Mouse (Mus musculus): Measurements from ENCODE around the gene Fam122a.

Gene Fam122a

DNA sequence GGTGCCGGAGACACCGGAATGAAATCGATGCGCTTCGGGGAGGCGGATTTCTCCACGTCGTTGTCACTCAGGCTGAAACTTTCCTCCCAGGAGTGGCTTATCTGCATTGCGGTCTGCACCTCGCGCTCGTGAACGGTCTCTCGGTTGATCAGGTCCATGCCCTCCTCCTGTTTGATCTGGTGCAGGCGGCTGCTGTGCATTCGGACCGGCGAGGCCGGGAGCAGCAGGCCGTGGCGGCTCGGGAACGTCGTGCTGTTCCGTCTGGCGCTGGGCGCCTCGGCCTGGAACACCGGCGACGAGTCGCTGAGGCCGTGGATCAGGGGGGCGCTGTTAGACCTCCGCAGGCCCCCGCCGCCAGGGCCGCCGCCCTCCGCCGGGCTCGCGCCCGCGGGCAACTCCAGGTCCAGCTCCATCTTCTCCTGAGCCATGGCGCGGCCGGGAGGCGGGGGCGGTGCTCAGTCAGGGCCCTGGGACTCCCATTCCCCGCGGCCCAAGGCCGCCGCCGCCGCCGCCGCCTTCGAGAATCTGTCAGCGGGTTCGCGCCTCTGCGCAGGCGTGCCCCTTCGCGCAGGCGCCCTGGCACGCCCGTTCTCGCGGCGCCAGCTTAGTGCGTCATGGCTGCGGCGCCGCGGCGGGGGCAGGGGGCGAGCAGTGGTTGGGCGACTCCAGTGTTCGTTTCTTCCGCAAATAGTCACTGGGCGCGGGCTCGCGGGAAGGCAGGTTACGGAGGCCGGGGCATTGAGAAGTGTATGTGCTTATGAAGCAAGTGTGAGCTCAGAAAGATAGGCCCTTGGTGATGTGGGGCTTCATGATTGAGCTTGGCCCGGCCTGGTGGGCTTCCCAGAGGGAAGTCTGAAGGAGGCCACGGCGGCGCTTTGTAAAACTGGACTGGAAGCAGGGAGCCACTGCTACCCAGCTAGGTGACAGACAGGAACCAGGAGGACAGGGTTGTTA is at the start of gene Fam122a:
Gene Fam122a, minus strand, starts transcription at position 428 of the 954 bp plus-strand sequence.
- peak; percentile 88 for DNase-seq (ENCODE audit: low read depth, low spot score)

DNA sequence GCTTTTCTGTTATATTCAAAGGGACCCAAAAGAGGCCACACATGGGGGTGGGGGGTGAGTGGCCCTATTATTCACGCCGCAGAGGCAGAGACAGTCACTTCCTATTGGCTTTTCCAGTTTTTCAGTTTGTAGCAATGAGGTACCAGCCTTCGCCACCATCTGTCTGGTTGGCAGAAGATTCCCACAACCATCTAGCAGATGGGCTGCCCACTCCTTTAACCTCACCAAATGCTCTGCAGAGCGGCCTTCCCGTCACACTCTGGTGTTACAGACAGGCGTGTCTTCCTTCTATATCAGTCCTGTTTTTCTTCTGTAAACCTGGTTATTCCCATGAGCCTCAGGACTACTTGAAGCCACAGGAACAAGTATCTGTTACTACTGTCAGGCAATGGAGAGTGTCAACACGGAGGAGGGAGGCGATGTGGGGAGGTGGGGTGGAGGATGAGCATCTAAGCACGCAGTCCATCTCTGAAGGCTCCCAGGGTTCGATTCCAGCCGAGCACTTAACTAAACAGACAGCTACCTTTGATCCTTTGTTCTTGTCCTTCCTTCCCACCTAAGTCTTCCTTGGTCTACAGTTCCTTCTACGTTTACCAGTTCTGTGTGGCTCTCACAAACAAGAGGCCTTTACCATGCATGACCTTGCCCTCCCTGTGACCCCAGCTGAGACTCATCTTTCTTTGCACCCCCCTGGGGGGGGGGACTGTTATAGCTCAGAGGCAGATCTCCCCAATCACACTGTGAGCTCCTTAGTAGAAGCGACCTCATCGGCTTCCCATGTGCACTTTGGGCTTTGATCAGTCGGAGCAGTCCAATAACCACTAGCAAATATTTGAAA is 46.5 kb upstream of the Fam122a start:
- peak; percentile 12 for DNase-seq (ENCODE audit: low read depth, low spot score)

- no peak for DNase-seq (ENCODE audit: low read depth, low spot score)
Observed at GRCm38 (mm10) chr19:24521997-24522396, 44.8 kb upstream of the Fam122a start.

GRCm38 (mm10) chr19:24521146-24521545 is 44.0 kb upstream of the Fam122a start:
- DNase-seq (ENCODE audit: low read depth, low spot score), result no peak

DNA sequence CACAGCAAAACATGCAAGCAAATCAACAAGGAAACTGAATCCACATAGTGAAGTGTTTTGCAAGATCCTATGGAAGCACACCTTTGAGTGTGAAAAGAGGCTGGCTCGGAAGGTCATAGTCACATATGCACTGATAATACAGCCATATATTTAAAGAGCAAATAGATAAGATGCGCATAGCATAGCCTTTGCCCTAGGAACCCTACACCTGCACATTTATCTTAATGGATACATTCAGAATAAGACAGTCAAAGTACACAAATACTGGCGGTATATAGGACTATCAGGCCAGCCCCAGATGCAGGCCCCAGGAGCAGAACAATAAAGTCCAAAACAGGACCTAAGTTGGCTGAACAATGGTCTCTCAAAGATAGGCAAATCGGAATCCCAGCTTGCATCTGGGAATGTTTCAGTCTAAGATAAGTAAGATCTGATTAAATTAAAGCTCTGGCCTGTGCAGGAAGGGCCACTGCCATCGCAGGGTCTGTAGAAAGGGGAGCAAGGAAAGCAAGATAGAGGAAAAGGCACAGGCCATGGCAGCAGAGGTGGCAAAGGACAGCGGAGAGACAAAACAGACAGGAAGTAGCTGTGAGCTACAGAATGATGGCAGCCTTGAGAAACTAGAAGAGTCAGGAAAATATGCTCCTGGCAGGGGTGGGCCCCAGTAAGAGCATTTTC is 42.7 kb upstream of the Fam122a start:
- no peak for DNase-seq (ENCODE audit: low read depth, low spot score)

- DNase-seq (ENCODE audit: low read depth, low spot score), result no peak
Observed at GRCm38 (mm10) chr19:24518384-24518783, 41.2 kb upstream of the Fam122a start.

DNA sequence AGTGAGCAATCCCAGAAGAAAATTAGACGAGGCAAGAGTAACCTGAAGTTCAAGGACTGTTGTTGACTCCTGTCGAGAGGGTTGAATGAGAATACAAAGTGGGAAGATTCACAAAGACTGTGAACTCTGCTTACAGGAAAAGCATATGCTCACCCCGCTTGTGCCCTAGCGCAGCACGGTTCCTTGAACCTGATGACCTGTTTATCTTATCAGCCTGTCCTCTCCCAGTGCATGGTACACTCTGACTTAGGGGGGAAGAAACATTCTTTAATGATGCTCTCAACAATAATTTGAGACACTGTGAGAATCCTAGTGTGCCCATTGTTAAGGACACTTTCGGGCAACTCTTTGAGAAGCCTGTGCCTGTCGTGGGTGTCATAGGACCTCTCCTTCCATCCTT is 39.9 kb upstream of the Fam122a start:
- no peak for DNase-seq (ENCODE audit: low read depth, low spot score)

- DNase-seq (ENCODE audit: low read depth, low spot score), result no peak
Observed at GRCm38 (mm10) chr19:24515941-24516340, 38.8 kb upstream of the Fam122a start.

DNA sequence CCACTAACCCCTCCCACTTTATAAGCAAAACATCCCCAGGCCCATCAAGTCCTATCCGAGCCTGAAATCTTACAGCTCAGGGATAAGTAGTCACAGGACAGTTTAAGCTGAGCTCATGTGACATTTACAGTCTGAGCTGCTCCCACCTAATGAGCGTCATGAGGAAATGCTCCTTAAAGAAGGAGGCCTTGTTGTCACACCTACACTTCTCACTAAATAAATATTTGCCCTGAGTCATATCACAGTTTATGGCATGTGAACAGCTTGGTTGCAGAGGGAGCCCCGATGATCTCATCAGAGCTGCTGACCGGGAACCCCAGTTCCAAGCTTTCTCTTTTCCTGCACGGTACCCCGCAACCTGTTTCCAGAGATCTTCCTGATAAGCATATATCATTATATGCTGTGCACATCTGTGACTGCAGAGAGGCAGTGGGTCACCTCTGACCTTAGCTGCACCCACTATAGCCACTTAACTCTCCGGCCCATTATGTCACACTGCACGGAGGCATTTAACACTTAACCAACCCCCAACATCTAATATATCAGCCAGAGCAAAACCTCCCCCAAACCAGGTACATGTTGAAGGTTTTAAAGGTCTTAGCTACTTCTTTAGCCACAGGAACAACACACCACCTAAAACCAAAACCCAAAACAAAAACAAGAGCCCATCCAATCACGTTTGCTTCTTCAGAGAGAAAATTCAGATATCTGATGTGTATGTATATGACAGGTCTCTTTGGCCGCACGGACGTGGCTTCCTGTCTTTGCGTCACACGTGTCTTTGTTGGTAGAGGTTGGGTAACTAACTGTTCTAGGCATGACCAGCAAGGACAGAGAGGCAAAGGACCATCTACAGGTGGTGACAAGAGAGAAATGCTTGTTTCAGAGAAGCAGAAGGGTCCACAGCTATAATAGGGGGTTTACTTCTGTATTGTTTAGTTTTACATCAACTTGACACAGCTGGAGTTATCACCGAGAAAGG is 37.8 kb upstream of the Fam122a start:
- DNase-seq (ENCODE audit: low read depth, low spot score), result no peak

GRCm38 (mm10) chr19:24513105-24513843 is 36.1 kb upstream of the Fam122a start:
- DNase-seq (ENCODE audit: low read depth, low spot score), result no peak

- no peak for DNase-seq (ENCODE audit: low read depth, low spot score)
Observed at GRCm38 (mm10) chr19:24511939-24512338, 34.8 kb upstream of the Fam122a start.

DNA sequence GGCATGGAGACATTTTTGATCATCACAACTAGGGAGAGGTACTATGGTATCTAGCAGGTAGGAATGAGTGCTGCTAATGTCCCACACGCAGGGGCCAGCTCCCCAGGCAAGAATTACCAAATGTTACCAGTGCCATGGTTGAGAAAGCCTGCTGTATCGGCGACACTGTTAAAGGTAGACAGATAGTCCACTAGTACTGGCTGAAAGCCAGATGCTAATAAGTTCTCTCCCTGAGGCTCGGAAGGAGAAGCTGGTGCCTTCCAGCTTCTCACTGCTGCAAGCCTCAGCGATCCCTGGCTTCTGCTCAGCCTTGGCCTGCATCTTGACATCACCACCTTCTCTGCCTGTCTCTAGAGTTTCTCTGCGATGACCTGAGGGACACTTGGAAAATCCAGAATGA is 32.2 kb upstream of the Fam122a start:
- no peak for DNase-seq (ENCODE audit: low read depth, low spot score)

- DNase-seq (ENCODE audit: low read depth, low spot score), result no peak
Observed at GRCm38 (mm10) chr19:24508087-24508767, 31.1 kb upstream of the Fam122a start.

GRCm38 (mm10) chr19:24502736-24503421 is 25.7 kb upstream of the Fam122a start:
- no peak for DNase-seq (ENCODE audit: low read depth, low spot score)

DNA sequence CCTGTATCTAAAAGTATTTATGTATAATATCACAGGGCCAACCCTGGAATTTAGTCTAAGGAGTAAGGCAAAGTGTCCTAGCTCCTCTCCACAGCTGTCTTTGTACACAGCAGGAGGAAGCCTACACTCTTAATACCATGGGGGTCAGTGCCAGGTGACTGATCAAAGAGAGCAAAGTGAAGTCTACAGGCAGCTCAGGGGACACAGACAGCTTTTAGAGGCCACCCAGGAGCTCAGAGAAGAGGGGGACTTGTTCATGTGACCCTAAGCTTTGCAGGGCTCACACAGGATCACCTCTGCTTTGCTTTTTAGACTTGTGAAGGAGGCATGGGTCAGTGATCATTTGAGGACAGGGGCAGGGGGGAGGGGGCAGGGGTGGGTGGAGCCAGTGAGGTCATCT is 24.4 kb upstream of the Fam122a start:
- DNase-seq (ENCODE audit: low read depth, low spot score), result no peak

DNA sequence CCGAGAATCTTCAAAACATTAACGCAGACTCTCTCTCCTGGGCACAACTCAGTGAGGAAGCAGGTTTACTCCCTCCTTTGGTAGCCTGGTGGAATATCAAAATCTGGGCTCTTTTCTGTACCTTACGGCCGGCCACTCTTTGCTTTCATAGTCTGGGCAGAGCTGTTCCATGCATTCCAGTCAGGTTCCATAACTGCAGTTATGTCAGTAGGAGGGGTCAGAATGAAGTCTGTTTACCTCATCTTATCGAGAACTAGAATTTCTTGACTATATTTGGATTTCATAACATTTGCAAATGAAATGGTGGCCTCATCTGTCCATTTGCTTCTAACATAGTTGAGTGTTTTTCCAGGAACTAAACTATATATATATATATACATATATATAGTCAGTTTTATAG is 23.3 kb upstream of the Fam122a start:
- no peak for DNase-seq (ENCODE audit: low read depth, low spot score)

- DNase-seq (ENCODE audit: low read depth, low spot score), result no peak
Observed at GRCm38 (mm10) chr19:24499291-24499690, 22.1 kb upstream of the Fam122a start.

DNA sequence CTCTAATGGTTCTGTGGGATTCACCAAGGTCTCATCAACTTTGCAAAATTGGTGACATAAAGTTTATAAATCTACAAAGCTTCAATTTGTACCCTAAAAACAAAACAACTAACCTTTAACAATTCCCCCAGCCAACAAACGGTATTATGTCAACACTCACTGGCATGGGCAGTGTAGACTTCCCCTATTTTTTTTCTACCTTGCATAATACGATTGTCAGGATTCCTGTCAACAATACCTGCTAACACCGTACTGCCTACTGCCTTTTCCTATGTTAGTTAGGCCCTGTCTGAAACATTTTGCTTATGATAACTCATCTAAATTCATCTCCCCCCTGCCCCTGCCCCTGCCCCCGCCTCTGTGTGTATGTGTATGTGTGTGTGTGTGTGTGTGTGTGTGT is 16.7 kb upstream of the Fam122a start:
- no peak for DNase-seq (ENCODE audit: low read depth, low spot score)

DNA sequence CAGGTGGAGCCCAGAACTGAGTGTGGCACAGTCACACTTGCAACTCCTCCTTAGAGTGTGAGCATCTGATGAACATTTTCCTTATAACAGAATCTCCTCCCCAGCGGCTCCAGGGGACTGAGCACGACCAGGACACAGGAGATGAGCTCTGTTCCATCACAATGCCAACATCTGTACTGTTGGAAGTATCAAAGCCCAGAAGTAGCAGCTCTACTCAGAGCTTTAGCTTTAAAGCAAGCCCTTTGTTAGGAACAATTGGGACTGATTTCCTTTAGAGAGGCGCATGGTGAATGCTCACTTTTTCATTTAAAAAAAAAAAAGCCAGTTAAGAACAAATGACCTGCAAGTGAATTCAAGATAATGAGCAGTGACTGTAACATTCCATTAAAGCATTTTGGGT is 14.7 kb upstream of the Fam122a start:
- DNase-seq (ENCODE audit: low read depth, low spot score), result peak; percentile 71
